ENCODE assay signal across 1 mouse cellular context in genomic region chr6:57790542-57790941, GRCm38 (mm10).
TF ChIP-seq lines count a peak whose summit lies in the region.

No protein-coding gene starts in this region.

TF ChIP-seq in MEL, 35 proteins besides CTCF, POLR2A, EP300 and RAD21:
- no peak for TF ChIP-seq TBP (IDR thresholded peaks at IDR 0.05; ENCODE audit: low read depth, low read length)
- no peak for TF ChIP-seq E2F4 (IDR thresholded peaks at IDR 0.05; ENCODE audit: borderline replicate concordance, low read depth, low read length)
- TF ChIP-seq ZC3H11A (IDR thresholded peaks at IDR 0.05; ENCODE audit: low read depth, low read length): no peak
- TF ChIP-seq RCOR1 (IDR thresholded peaks at IDR 0.05; ENCODE audit: low read depth, low read length): no peak
- no peak for TF ChIP-seq ZKSCAN1 (IDR thresholded peaks at IDR 0.05; ENCODE audit: low read depth, low read length)
- no peak for TF ChIP-seq ZMIZ1 (IDR thresholded peaks at IDR 0.05; ENCODE audit: low read depth, low read length)
- TF ChIP-seq TCF12 (IDR thresholded peaks at IDR 0.05; ENCODE audit: low read depth, low read length): no peak
- no peak for TF ChIP-seq MYC (IDR thresholded peaks at IDR 0.05; ENCODE audit: low read depth, low read length)
- TF ChIP-seq GATA1 (IDR thresholded peaks at IDR 0.05; ENCODE audit: low read depth, low read length): no peak
- TF ChIP-seq HCFC1 (IDR thresholded peaks at IDR 0.05; ENCODE audit: low read depth, low read length): no peak
- TF ChIP-seq NRF1 (IDR thresholded peaks at IDR 0.05; ENCODE audit: insufficient read depth, low read depth, low read length, poor library complexity, severe bottlenecking): no peak
- no peak for TF ChIP-seq NELFE (IDR thresholded peaks at IDR 0.05; ENCODE audit: low read depth, low read length)
- TF ChIP-seq BHLHE40 (IDR thresholded peaks at IDR 0.05; ENCODE audit: borderline replicate concordance, low read depth, low read length): no peak
- no peak for TF ChIP-seq UBTF (IDR thresholded peaks at IDR 0.05; ENCODE audit: borderline replicate concordance, insufficient read depth, low read depth, low read length)
- no peak for TF ChIP-seq MEF2A (IDR thresholded peaks at IDR 0.05; ENCODE audit: extremely low read depth, insufficient replicate concordance, low read depth, low read length, poor library complexity, severe bottlenecking)
- TF ChIP-seq MYB (IDR thresholded peaks at IDR 0.05; ENCODE audit: low read depth, low read length): no peak
- no peak for TF ChIP-seq MAZ (IDR thresholded peaks at IDR 0.05; ENCODE audit: low read depth, low read length)
- TF ChIP-seq CHD2 (IDR thresholded peaks at IDR 0.05; ENCODE audit: low read length): no peak
- TF ChIP-seq USF1 (IDR thresholded peaks at IDR 0.05; ENCODE audit: low read depth, low read length): no peak
